Mouse (Mus musculus) myocyte (in vitro differentiated cells): ENCODE data around the gene Cd81.

Experiments
- CEBPB ChIP-seq: IDR thresholded peaks from 2 replicates; pipeline ENCODE4 v1.6.1; 2011; ENCODE audit warnings: mild to moderate bottlenecking, moderate library complexity; ENCODE audit not compliant: poor library complexity, insufficient read depth, severe bottlenecking
- E2F4 ChIP-seq: IDR thresholded peaks from one replicate; pipeline ENCODE4 v1.6.1; 2011; ENCODE audit warnings: mild to moderate bottlenecking, control low read depth, moderate library complexity; ENCODE audit not compliant: insufficient read depth
- MAX ChIP-seq: IDR thresholded peaks from one replicate; pipeline ENCODE4 v1.6.1; 2011; ENCODE audit warnings: low read depth, mild to moderate bottlenecking, control low read depth
- POLR2A ChIP-seq: IDR thresholded peaks from one replicate; pipeline ENCODE4 v1.6.1; 2011; ENCODE audit warnings: low read depth, mild to moderate bottlenecking, control low read depth, moderate library complexity; ENCODE audit not compliant: insufficient read length
- POLR2AphosphoS2 ChIP-seq: IDR thresholded peaks from one replicate; pipeline ENCODE4 v1.6.1; 2011; ENCODE audit warnings: low read depth, control low read depth; ENCODE audit not compliant: insufficient read length
- USF1 ChIP-seq: IDR thresholded peaks from one replicate; pipeline ENCODE4 v1.6.1; 2011; ENCODE audit warnings: low read depth, mild to moderate bottlenecking, control low read depth, moderate library complexity

DNA sequence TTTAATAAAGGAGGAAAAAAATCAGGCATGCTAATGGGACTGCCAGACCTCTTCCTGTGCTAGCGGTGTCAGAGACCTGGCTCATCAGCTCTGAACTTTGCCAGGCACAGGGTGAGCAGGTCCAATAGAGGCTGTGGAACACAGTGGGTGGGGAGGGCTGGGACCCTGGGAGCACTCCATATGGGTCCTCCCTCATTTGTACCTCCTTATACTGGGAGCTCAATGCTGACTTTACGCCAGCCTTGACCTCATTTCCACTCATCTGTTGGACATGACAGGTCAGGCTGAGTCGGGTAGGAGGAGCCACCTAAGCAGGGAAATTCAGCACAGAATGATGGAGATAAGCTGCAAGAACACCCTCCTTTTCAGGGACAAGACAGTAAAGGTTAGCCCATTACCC, 15.4 kb downstream of the Cd81 start:
- TF ChIP-seq POLR2A (no peak), MAX (no peak), CEBPB (no peak), POLR2AphosphoS2 (no peak), USF1 (no peak), E2F4 (no peak)
